Mouse (Mus musculus): ENCODE results near the gene Macrod2.

GRCm38 (mm10) chr2:140830086-140830485 is 435.0 kb downstream of the Macrod2 start:
- no peak for TF ChIP-seq EP300 (optimal IDR thresholded peaks at IDR 0.05)
- TF ChIP-seq CTCF (IDR thresholded peaks at IDR 0.05; ENCODE audit: low read depth): no peak

Data from stomach, postnatal 0 days (tissue).